Mouse (Mus musculus) liver, embryonic 14.5 days (tissue): Measurements from ENCODE around the gene Gm9611.
"Not testable (repeated sequence)": the region's sequence is repeated elsewhere in the genome, so short reads cannot be mapped to it uniquely, and the experiment has no call there.

ENCODE experiments used
- CTCF ChIP-seq: IDR thresholded peaks from 2 replicates; pipeline ENCODE4 v1.5.1; 2016; ENCODE audit warnings: antibody characterized with exemption, low read depth, control low read depth
- EP300 ChIP-seq: IDR thresholded peaks from 2 replicates; pipeline ENCODE4 v1.6.1; 2016; ENCODE audit warnings: antibody characterized with exemption, low read depth

GRCm38 (mm10) chr14:42259948-42260347, 37.2 kb downstream of the Gm9611 start, which contains the start of gene Gm17026:
- not testable (repeated sequence) for TF ChIP-seq EP300, CTCF
